Mouse (Mus musculus): ENCODE results near the gene Sh3bp4. TPM values are rescaled to one million over a fixed set of nuclear protein-coding genes. Genes with fewer than 3 reads are reported as not detected.

Gene Sh3bp4
- polyA plus RNA-seq, 1 experiment, result 40.2 TPM

DNA sequence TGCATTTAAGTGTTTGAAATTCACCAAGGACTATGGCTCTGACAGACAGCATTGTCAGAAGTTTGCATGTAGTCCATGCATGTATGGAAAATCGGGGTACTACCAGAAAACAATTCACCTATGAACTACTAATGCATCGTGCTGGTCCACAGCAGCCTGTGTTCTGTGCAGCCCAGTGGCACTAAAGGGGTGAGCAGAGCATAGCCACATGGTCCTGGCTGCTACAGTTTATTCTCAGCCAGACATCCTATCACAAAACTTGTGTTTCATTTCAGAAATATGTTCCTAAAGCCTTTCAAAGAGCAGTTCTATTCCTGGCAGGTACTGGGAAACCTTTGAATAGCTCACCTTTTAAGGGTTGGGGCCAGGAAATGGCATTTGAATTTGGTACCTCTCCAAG is 8.0 kb downstream of the Sh3bp4 start:
- Histone ChIP-seq H3K4me1 (ENCODE audit: control insufficient read depth, insufficient read depth, low read length) (peaks cover 21% of the 10 kb centered on the region), H3K4me3 (replicated peaks; ENCODE audit: extremely low read depth, low read depth, low read length) (no peak overlapping the region)
- TF ChIP-seq POLR2A (IDR thresholded peaks at IDR 0.05; ENCODE audit: borderline replicate concordance, extremely low read depth, low read depth, low read length) (no peak), CTCF (IDR thresholded peaks at IDR 0.05; ENCODE audit: insufficient read depth, low read length) (no peak)
- 53% methylated on average over 2 of the region's 2 CpGs for WGBS
- no peak for DNase-seq

DNA sequence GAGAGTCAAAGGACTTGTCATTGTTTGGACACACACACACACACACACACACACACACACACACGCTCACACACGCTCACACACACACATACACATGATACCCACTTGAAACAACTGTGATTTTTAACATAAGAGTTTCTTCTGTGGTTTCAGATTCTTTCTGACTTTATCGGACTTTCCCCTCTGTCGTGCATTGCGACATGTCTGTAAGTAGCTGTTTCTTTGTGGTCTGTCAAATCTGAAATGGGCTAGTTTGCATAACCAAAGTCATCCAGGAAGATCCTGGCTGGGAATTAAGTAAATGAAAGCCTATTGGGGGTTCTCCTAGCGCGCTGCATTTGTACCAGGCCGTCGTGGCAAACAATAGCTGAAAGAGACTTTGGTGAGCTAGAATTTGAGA is 8.5 kb downstream of the Sh3bp4 start:
- no peak for DNase-seq
- 31% methylated on average over 9 of the region's 9 CpGs for WGBS
- no peak for TF ChIP-seq CTCF (IDR thresholded peaks at IDR 0.05; ENCODE audit: insufficient read depth, low read length)
- no peak for TF ChIP-seq POLR2A (IDR thresholded peaks at IDR 0.05; ENCODE audit: borderline replicate concordance, extremely low read depth, low read depth, low read length)
- no peak overlapping the region for H3K4me3 ChIP-seq (replicated peaks; ENCODE audit: extremely low read depth, low read depth, low read length)
- peaks cover 19% of the 10 kb centered on the region for H3K4me1 ChIP-seq (ENCODE audit: control insufficient read depth, insufficient read depth, low read length)

DNA sequence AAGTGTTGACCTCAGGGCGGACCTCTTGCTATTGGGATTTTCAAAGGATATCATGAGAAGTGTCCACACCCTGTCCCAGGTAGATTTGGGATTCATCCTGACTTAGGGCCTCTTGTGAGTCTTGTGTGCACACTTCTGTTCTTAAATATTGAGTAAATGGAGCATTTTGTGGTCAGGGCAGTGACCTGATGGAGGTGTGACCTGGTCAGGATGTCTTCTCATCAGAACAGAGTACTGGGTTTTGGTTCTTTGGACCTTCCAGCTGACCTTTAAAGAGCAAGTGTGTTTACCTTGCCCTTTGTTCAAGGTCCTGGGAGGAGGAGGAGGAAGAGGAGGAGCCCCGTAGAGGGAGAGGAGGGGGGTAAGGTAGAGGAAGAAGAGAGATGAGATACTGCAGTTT is 9.0 kb downstream of the Sh3bp4 start:
- H3K4me3 ChIP-seq (replicated peaks; ENCODE audit: extremely low read depth, low read depth, low read length), result no peak overlapping the region
- TF ChIP-seq CTCF (IDR thresholded peaks at IDR 0.05; ENCODE audit: insufficient read depth, low read length), result no peak
- no peak for TF ChIP-seq POLR2A (IDR thresholded peaks at IDR 0.05; ENCODE audit: borderline replicate concordance, extremely low read depth, low read depth, low read length)
- DNase-seq, result no peak
- H3K4me1 ChIP-seq (ENCODE audit: control insufficient read depth, insufficient read depth, low read length), result peaks cover 19% of the 10 kb centered on the region
- WGBS, result 51% methylated on average over 2 of the region's 2 CpGs

DNA sequence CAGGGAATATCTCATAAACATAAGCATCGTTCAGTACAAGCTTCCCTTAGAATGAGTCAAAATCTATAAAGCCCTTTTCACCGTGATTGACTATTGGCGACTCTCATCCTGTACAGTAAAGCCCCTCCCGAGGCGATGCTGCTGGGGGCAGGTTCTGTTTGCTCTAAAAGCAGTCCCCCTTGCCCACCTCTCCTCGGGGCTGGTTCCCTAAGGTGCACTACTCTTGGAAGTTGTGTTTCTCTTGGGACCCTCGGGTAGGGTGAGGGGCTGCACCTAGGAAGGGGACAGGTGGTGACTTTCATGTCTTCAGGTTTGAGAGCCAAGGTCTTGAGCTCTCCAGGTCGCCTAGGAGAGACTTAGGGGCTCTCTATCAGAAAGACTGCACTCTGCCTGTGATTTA is 10.2 kb downstream of the Sh3bp4 start:
- Histone ChIP-seq H3K4me1 (ENCODE audit: control insufficient read depth, insufficient read depth, low read length) (peaks cover 19% of the 10 kb centered on the region), H3K4me3 (replicated peaks; ENCODE audit: extremely low read depth, low read depth, low read length) (no peak overlapping the region)
- DNase-seq, result no peak
- TF ChIP-seq CTCF (IDR thresholded peaks at IDR 0.05; ENCODE audit: insufficient read depth, low read length), result no peak
- no peak for TF ChIP-seq POLR2A (IDR thresholded peaks at IDR 0.05; ENCODE audit: borderline replicate concordance, extremely low read depth, low read depth, low read length)
- WGBS, result 71% methylated on average over 8 of the region's 8 CpGs

DNA sequence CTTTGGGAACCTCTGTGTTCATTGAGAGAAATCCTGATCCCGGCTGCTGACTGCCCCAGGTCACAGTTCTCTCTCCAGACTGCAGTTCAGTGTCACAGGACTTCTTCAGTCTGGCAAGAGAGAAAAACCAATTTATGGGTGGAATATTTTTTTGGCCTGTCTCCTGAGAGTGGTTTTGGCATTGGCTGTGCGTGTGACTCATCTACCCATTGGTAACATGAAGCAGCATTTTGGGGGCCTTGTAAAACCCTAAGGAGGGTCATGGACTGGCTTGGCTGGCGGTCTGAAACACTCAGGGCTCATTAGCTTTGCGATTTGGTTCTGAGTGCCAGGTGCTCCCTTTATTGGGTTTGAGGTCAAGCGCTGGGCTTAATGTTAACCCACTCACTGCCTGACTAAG is 10.6 kb downstream of the Sh3bp4 start:
- TF ChIP-seq POLR2A (IDR thresholded peaks at IDR 0.05; ENCODE audit: borderline replicate concordance, extremely low read depth, low read depth, low read length) (no peak), CTCF (IDR thresholded peaks at IDR 0.05; ENCODE audit: insufficient read depth, low read length) (no peak)
- WGBS, result 57% methylated on average over 5 of the region's 5 CpGs
- Histone ChIP-seq H3K4me3 (replicated peaks; ENCODE audit: extremely low read depth, low read depth, low read length) (no peak overlapping the region), H3K4me1 (ENCODE audit: control insufficient read depth, insufficient read depth, low read length) (peaks cover 19% of the 10 kb centered on the region)
- no peak for DNase-seq

DNA sequence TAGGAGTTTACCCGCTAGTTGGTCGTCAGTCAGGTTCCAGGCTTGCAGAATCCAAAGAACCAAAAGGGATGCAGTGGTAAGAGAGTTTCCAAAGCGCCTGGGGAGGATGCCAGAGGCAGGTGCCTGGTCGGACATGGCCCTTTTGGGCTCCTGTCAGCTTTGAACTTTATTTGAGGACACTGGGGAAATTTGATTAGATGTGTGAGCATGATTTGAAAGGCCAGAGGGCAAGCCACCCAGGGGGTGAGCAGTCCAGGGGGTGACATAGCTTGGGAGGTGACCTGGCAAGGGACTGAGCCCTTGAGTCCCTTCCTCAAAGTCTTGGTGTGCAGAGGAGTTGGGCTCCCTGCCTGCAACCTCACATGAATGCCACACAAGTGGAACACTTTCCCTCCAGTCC is 11.2 kb downstream of the Sh3bp4 start:
- TF ChIP-seq POLR2A (IDR thresholded peaks at IDR 0.05; ENCODE audit: borderline replicate concordance, extremely low read depth, low read depth, low read length) (no peak), CTCF (IDR thresholded peaks at IDR 0.05; ENCODE audit: insufficient read depth, low read length) (no peak)
- H3K4me3 ChIP-seq (replicated peaks; ENCODE audit: extremely low read depth, low read depth, low read length), result no peak overlapping the region
- DNase-seq, result no peak
- 81% methylated on average over 4 of the region's 4 CpGs for WGBS
- peaks cover 19% of the 10 kb centered on the region for H3K4me1 ChIP-seq (ENCODE audit: control insufficient read depth, insufficient read depth, low read length)

DNA sequence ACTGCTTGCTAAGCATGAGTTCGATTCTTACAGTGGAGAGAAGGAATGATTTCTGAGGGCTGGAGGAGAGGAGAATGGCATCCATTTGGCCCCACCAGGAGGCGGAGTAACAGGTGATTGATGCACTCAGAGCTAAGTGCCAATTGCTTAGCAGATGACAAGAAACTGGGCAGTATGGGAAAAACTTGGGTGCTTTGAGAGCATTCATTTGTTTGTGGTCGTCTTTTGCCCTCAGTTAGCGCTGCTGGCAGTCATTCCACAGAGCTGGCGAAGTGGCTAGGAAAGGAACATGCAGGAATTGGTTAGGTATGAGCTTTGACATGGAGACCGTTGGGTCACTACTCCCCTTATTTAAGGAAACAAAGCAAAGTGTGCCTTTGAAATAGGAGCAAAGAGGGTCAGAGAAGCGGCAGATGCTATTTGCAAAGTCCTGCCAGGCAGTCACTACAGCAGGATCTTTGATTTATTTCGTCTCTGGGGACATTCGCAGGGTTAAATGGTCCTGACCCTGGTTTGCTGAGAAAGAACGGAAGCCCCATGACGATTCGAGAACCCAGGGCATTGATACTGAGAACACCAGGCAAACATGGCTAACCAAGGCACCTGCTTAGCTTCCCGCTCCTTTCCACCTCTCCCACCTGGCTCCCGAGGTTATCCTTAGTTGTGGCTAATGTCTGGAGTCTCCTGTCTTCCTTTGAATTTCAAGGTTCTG is 12.1 kb downstream of the Sh3bp4 start:
- Histone ChIP-seq H3K4me3 (replicated peaks; ENCODE audit: extremely low read depth, low read depth, low read length) (no peak overlapping the region), H3K4me1 (ENCODE audit: control insufficient read depth, insufficient read depth, low read length) (peaks cover 19% of the 10 kb centered on the region)
- DNase-seq, result peak; percentile 5
- 66% methylated on average over 14 of the region's 14 CpGs for WGBS
- TF ChIP-seq POLR2A (IDR thresholded peaks at IDR 0.05; ENCODE audit: borderline replicate concordance, extremely low read depth, low read depth, low read length) (no peak), CTCF (IDR thresholded peaks at IDR 0.05; ENCODE audit: insufficient read depth, low read length) (no peak)

DNA sequence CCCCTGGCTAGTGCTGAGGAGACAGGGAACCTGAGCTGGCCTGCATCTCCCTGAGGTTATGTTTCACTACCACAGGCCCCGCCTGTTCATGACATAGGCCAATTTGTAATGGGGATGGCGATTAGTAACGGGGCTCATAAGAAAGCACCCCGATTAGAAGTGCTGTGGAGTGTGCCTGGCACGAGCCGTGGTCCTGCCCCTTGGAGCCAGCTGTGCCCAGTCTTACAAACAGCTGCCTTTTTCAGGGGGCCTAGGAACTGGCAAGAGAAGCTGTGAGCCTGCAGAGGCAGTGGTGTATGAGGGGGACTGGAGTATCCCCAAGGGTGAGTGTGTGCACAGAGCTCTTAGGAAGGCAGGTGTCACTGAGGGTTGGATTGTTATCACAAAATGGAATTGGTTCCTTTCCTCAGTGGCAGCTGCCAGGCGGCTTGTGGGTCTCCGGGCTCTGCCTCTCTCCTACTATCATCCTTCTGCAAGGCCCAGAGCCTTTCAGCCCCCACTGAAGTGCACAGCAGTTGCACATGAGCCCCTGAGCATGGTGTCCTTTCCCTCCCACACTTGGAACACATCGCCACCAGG is 16.4 kb downstream of the Sh3bp4 start:
- no peak for DNase-seq
- H3K4me1 ChIP-seq (ENCODE audit: control insufficient read depth, insufficient read depth, low read length), result peaks cover 28% of the 10 kb centered on the region
- WGBS, result 64% methylated on average over 9 of the region's 9 CpGs
- H3K4me3 ChIP-seq (replicated peaks; ENCODE audit: extremely low read depth, low read depth, low read length), result no peak overlapping the region
- TF ChIP-seq POLR2A (IDR thresholded peaks at IDR 0.05; ENCODE audit: borderline replicate concordance, extremely low read depth, low read depth, low read length) (no peak), CTCF (IDR thresholded peaks at IDR 0.05; ENCODE audit: insufficient read depth, low read length) (no peak)

DNA sequence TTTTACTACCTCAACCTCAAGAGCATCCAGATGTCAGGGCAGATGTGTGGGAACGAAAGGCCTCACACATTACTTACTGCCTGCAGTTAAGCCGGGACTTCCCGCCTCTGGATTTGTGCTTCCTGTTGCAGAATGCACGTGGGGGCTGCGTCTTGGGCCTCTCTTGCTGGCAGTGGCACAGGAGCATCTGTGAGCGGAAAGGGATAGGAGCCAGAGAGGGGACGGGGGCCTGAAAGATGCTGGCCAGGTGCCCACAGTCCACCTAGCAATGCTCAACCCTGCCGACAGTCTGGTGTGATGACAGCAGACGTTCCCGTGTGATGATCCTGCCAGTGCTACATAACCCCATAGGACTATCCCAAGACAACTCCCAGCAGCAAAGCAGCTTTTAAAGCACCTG is 17.9 kb downstream of the Sh3bp4 start:
- H3K4me1 ChIP-seq (ENCODE audit: control insufficient read depth, insufficient read depth, low read length), result peaks cover 31% of the 10 kb centered on the region
- DNase-seq, result no peak
- WGBS, result 44% methylated on average over 10 of the region's 10 CpGs
- TF ChIP-seq CTCF (IDR thresholded peaks at IDR 0.05; ENCODE audit: insufficient read depth, low read length) (no peak), POLR2A (IDR thresholded peaks at IDR 0.05; ENCODE audit: borderline replicate concordance, extremely low read depth, low read depth, low read length) (no peak)
- H3K4me3 ChIP-seq (replicated peaks; ENCODE audit: extremely low read depth, low read depth, low read length), result no peak overlapping the region

DNA sequence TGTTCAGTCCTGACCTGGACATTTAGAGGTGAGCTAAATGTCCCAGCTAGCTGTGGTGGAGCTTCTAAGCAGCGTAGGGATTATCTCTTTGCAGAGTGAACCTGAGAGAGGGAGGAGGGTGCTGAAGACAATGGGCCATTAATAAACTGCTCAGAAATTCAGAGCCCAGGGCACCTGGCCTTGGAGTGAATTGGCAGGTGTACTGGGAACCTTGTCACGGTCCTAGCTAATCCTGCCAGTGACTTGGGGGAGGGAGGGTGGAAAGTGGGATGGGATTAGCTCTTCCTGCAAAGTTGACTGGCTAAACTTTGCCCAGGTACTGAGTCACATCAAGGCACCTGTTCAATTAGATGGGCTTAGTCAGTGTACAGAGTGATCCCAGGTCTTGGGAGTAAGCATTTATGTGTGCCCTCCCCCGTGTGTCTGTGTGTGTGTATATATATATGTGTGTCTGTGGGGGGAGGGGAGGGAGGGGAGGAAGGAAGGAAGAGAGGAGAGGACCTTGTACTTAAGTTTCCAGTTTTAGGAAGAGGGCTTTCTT is 18.6 kb downstream of the Sh3bp4 start:
- WGBS, result 53% methylated on average over 3 of the region's 3 CpGs
- H3K4me1 ChIP-seq (ENCODE audit: control insufficient read depth, insufficient read depth, low read length), result peaks cover 35% of the 10 kb centered on the region
- no peak overlapping the region for H3K4me3 ChIP-seq (replicated peaks; ENCODE audit: extremely low read depth, low read depth, low read length)
- DNase-seq, result no peak
- TF ChIP-seq CTCF (IDR thresholded peaks at IDR 0.05; ENCODE audit: insufficient read depth, low read length) (no peak), POLR2A (IDR thresholded peaks at IDR 0.05; ENCODE audit: borderline replicate concordance, extremely low read depth, low read depth, low read length) (no peak)
